Mouse (Mus musculus) CH12.LX (cell line): ENCODE measurements around the gene Gm10192. TPM values are rescaled to one million over a fixed set of nuclear protein-coding genes. Genes with fewer than 3 reads are reported as not detected.
"Not testable (repeated sequence)": the region's sequence is repeated elsewhere in the genome, so short reads cannot be mapped to it uniquely, and the experiment has no call there.

Experiments used
- DNase-seq: peaks from one replicate; pipeline ENCODE4 v3.0.0-alpha.2; 2013; ENCODE audit errors: extremely low read depth
- H3K27ac ChIP-seq: 2 replicates; pipeline ENCODE4 v1.5.1; 2012; ENCODE audit warnings: low read depth, mild to moderate bottlenecking, control low read depth, moderate library complexity; ENCODE audit not compliant: insufficient read depth
- H3K27me3 ChIP-seq: replicated peaks from 2 replicates; pipeline ENCODE3; 2012; ENCODE audit warnings: inconsistent platforms
- H3K36me3 ChIP-seq, 2 experiments: replicated peaks in 1 of 2; 2 replicates each; pipeline versions ENCODE3 to v1.6.1; 2012; ENCODE audit warnings: inconsistent platforms in 1 of 2, low read length in 1 of 2, mild to moderate bottlenecking in 1 of 2, mixed read lengths in 1 of 2, moderate library complexity in 1 of 2; ENCODE audit not compliant: control insufficient read depth in 1 of 2, insufficient read depth in 1 of 2
- H3K4me1 ChIP-seq, 2 experiments: 2 replicates each; pipeline ENCODE4 v1.6.1; 2012; ENCODE audit warnings: inconsistent platforms in 1 of 2, moderate library complexity in 1 of 2; ENCODE audit not compliant: insufficient read depth in 2 of 2, control insufficient read depth in 1 of 2
- H3K4me2 ChIP-seq: 2 replicates; pipeline ENCODE4 v1.6.1; 2012; ENCODE audit warnings: low read depth, mild to moderate bottlenecking, control low read depth; ENCODE audit not compliant: poor library complexity, insufficient read depth, severe bottlenecking
- H3K4me3 ChIP-seq, 3 experiments: fragments of 150-350 bp in 1 of 3; sonication (generic) in 1 of 3; replicated peaks in 1 of 3; 2 replicates each; pipeline versions ENCODE3 to v1.5.1; 2011 to 2012; ENCODE audit warnings: low read depth in 2 of 3, low read length in 2 of 3, mild to moderate bottlenecking in 2 of 3, moderate library complexity in 2 of 3, control low read depth in 1 of 3, improper control_type of control experiment in 1 of 3, inconsistent platforms in 1 of 3, mixed read lengths in 1 of 3; ENCODE audit not compliant: poor library complexity in 1 of 3
- H3K79me2 ChIP-seq: replicated peaks from 2 replicates; pipeline ENCODE4 v1.6.1; 2012; ENCODE audit warnings: mild to moderate bottlenecking, moderate library complexity; ENCODE audit not compliant: control insufficient read depth, poor library complexity, insufficient read depth, severe bottlenecking; ENCODE audit errors: extremely low read depth
- H3K9ac ChIP-seq: 2 replicates; pipeline ENCODE4 v1.6.1; 2012; ENCODE audit warnings: low read depth, mild to moderate bottlenecking, control low read depth, moderate library complexity; ENCODE audit not compliant: insufficient read depth
- H3K9me3 ChIP-seq: replicated peaks from 2 replicates; pipeline ENCODE3; 2012; ENCODE audit warnings: low read length, inconsistent platforms, mixed read lengths
- BHLHE40 ChIP-seq: IDR thresholded peaks from 2 replicates; pipeline ENCODE4 v1.6.1; 2011; ENCODE audit warnings: mild to moderate bottlenecking, low read depth, low read length, improper control_type of control experiment
- CHD2 ChIP-seq: IDR thresholded peaks from 2 replicates; pipeline ENCODE4 v1.6.1; 2011; ENCODE audit warnings: low read length, improper control_type of control experiment
- ELF1 ChIP-seq: IDR thresholded peaks from 2 replicates; pipeline ENCODE4 v1.6.1; 2014; ENCODE audit warnings: low read depth, mild to moderate bottlenecking, inconsistent platforms, low read length, improper control_type of control experiment
- EP300 ChIP-seq: IDR thresholded peaks from 2 replicates; pipeline ENCODE4 v1.6.1; 2011; ENCODE audit warnings: low read length, improper control_type of control experiment
- GABPA ChIP-seq: IDR thresholded peaks from 2 replicates; pipeline ENCODE4 v1.6.1; 2012; ENCODE audit warnings: low read depth, low read length, improper control_type of control experiment, inconsistent platforms; ENCODE audit not compliant: insufficient replicate concordance
- HCFC1 ChIP-seq: IDR thresholded peaks from 2 replicates; pipeline ENCODE4 v1.6.1; 2012; ENCODE audit warnings: low read depth, mild to moderate bottlenecking, inconsistent platforms, low read length, improper control_type of control experiment
- IRF4 ChIP-seq: IDR thresholded peaks from 2 replicates; pipeline ENCODE4 v1.6.1; 2014; ENCODE audit warnings: low read depth, mild to moderate bottlenecking, inconsistent platforms, low read length, improper control_type of control experiment
- JUN ChIP-seq: IDR thresholded peaks from 2 replicates; pipeline ENCODE4 v1.6.1; 2011; ENCODE audit warnings: low read depth, mild to moderate bottlenecking, low read length, improper control_type of control experiment, moderate library complexity; ENCODE audit not compliant: insufficient read depth
- JUND ChIP-seq: conservative IDR thresholded peaks from 2 replicates; pipeline ENCODE4 v1.6.1; 2011; ENCODE audit warnings: low read depth, low read length, improper control_type of control experiment
- KAT2A ChIP-seq: IDR thresholded peaks from 2 replicates; pipeline ENCODE4 v1.6.1; 2012; ENCODE audit warnings: low read length, improper control_type of control experiment, inconsistent platforms; ENCODE audit not compliant: insufficient replicate concordance
- MAFK ChIP-seq: IDR thresholded peaks from 2 replicates; pipeline ENCODE4 v1.6.1; 2011; ENCODE audit warnings: low read length, improper control_type of control experiment; ENCODE audit not compliant: insufficient replicate concordance
- MAX ChIP-seq: IDR thresholded peaks from 2 replicates; pipeline ENCODE4 v1.6.1; 2011; ENCODE audit warnings: low read length, improper control_type of control experiment
- MAZ ChIP-seq: IDR thresholded peaks from 2 replicates; pipeline ENCODE4 v1.6.1; 2012; ENCODE audit warnings: low read depth, mild to moderate bottlenecking, inconsistent platforms, low read length, improper control_type of control experiment, moderate library complexity
- MEF2A ChIP-seq: IDR thresholded peaks from 2 replicates; pipeline ENCODE4 v1.6.1; 2014; ENCODE audit warnings: low read depth, mild to moderate bottlenecking, inconsistent platforms, low read length, improper control_type of control experiment, borderline replicate concordance
- MXI1 ChIP-seq: IDR thresholded peaks from 2 replicates; pipeline ENCODE4 v1.6.1; 2011; ENCODE audit warnings: mild to moderate bottlenecking, low read depth, low read length, improper control_type of control experiment
- MYC ChIP-seq: IDR thresholded peaks from 2 replicates; pipeline ENCODE4 v1.6.1; 2011; ENCODE audit warnings: low read depth, mild to moderate bottlenecking, improper control_type of control experiment, low read length
- NELFE ChIP-seq: IDR thresholded peaks from 2 replicates; pipeline ENCODE4 v1.6.1; 2011; ENCODE audit warnings: low read depth, low read length, improper control_type of control experiment
- POLR2AphosphoS2 ChIP-seq: IDR thresholded peaks from 2 replicates; pipeline ENCODE4 v1.6.1; 2011; ENCODE audit warnings: low read depth, low read length, improper control_type of control experiment
- RAD21 ChIP-seq: IDR thresholded peaks from 2 replicates; pipeline ENCODE4 v1.6.1; 2011; ENCODE audit warnings: low read depth, mild to moderate bottlenecking, low read length, improper control_type of control experiment, moderate library complexity
- SMC3 ChIP-seq: IDR thresholded peaks from 2 replicates; pipeline ENCODE4 v1.6.1; 2011; ENCODE audit warnings: low read depth, low read length, improper control_type of control experiment
- TCF12 ChIP-seq: IDR thresholded peaks from 2 replicates; pipeline ENCODE4 v1.6.1; 2014; ENCODE audit warnings: low read depth, mild to moderate bottlenecking, inconsistent platforms, low read length, improper control_type of control experiment
- UBTF ChIP-seq: IDR thresholded peaks from 2 replicates; pipeline ENCODE4 v1.6.1; 2012; ENCODE audit warnings: low read depth, mild to moderate bottlenecking, inconsistent platforms, low read length, improper control_type of control experiment, moderate library complexity
- USF1 ChIP-seq: IDR thresholded peaks from 2 replicates; pipeline ENCODE4 v1.6.1; 2014; ENCODE audit warnings: low read depth, mild to moderate bottlenecking, inconsistent platforms, low read length, improper control_type of control experiment
- ZC3H11A ChIP-seq: IDR thresholded peaks from 2 replicates; pipeline ENCODE4 v1.6.1; 2012; ENCODE audit warnings: low read depth, mild to moderate bottlenecking, inconsistent platforms, low read length, improper control_type of control experiment
- ZKSCAN1 ChIP-seq: IDR thresholded peaks from 2 replicates; pipeline ENCODE4 v1.6.1; 2012; ENCODE audit warnings: low read depth, inconsistent platforms, low read length, improper control_type of control experiment, borderline replicate concordance
- ZMIZ1 ChIP-seq: IDR thresholded peaks from 2 replicates; pipeline ENCODE4 v1.6.1; 2012; ENCODE audit warnings: low read depth, mild to moderate bottlenecking, inconsistent platforms, low read length, improper control_type of control experiment
- ZNF384 ChIP-seq: IDR thresholded peaks from 2 replicates; pipeline ENCODE4 v1.6.1; 2012; ENCODE audit warnings: low read depth, low read length, improper control_type of control experiment, inconsistent platforms
- dilution Hi-C: fragments of 300-500 bp; cut with MboI; formaldehyde crosslinking; loops from 2 replicates; pipeline ENCODE4 v1.14.3; 2020; ENCODE audit warnings: low sequenced_read_pairs; ENCODE audit not compliant: extremely low pct_unique_long_range_greater_than_20kb, extremely low pct_ligation_motif_present
- in situ Hi-C: fragments of 300-500 bp; cut with MboI; formaldehyde crosslinking; loops from 3 replicates; pipeline ENCODE4 v1.14.3; 2019; ENCODE audit warnings: low sequenced_read_pairs, low pct_ligation_motif_present, low pct_unique_long_range_greater_than_20kb, mixed read lengths
- polyA plus RNA-seq: library from polyadenylated mRNA; unstranded; fragments of >175 nt; gene quantifications from 2 replicates; pipeline ENCODE4 v1.2.1, GENCODE M21; 2012; ENCODE audit warnings: low read depth; ENCODE audit not compliant: insufficient read length
- total RNA-seq, 2 experiments: library from RNA; depleted of rRNA; stranded (reverse); fragments of 300-350 nt in 1 of 2; fragments of >200 nt in 1 of 2; gene quantifications; 2 replicates each; pipeline ENCODE4 v1.2.3; 2012 to 2014

Gm10192 gene
- total and polyA plus RNA-seq, 3 experiments = not detected

GRCm38 (mm10) chr4:97217906-97218305 is 34.9 kb upstream of the Gm10192 start:
- Histone ChIP-seq H3K27ac (no peak overlapping the region), H3K9ac (no peak overlapping the region), H3K79me2 (no peaks in the 10 kb centered on the region), H3K4me1 (no peaks in the 10 kb centered on the region), H3K9me3 (peaks cover 28% of the 10 kb centered on the region), H3K4me2 (no peak overlapping the region), H3K27me3 (no peaks in the 10 kb centered on the region), H3K36me3 (no peaks in the 10 kb centered on the region), H3K4me3 (no peak overlapping the region)
- no peak for DNase-seq
- in situ Hi-C loops (no loop called here), dilution Hi-C loops (no loop called here)
- TF ChIP-seq ZMIZ1 (no peak), MAX (no peak), ZC3H11A (no peak), TCF12 (no peak), MAFK (no peak), ZNF384 (no peak), MAZ (no peak), MXI1 (no peak), IRF4 (no peak), JUN (no peak), KAT2A (no peak), RAD21 (no peak), USF1 (no peak), EP300 (no peak), SMC3 (no peak), MEF2A (no peak), MYC (no peak), UBTF (no peak), CHD2 (no peak)

DNA sequence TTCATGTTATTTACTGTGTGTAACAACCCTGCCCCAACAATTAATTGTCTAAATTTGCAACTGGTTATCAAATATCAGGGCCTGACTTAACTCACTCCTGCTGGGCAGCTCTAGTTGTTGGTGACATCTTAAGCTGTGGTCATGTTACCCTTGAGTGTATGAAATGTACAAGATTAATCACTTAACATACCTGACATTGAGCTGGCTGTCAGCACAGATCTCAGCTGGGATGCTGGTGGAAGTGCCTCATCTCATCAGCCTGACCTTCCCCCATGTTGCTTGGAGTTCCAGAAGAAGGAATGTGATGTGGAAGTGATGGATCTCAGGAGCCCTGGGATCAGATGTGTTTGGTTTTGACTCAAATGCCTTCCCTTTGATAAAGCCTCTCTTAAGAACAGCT is 29.5 kb upstream of the Gm10192 start:
- Histone ChIP-seq H3K27me3 (no peaks in the 10 kb centered on the region), H3K4me1 (no peaks in the 10 kb centered on the region), H3K4me3 (no peak overlapping the region), H3K36me3 (no peaks in the 10 kb centered on the region), H3K79me2 (no peaks in the 10 kb centered on the region), H3K4me2 (no peak overlapping the region), H3K9ac (no peak overlapping the region), H3K27ac (no peak overlapping the region), H3K9me3 (peaks cover 32% of the 10 kb centered on the region)
- dilution Hi-C loops = no loop called here
- in situ Hi-C loops = no loop called here
- TF ChIP-seq USF1 = no peak
- TF ChIP-seq MAX = no peak
- TF ChIP-seq POLR2AphosphoS2 = no peak
- TF ChIP-seq HCFC1 = no peak
- no peak for TF ChIP-seq MAZ
- TF ChIP-seq GABPA = no peak
- TF ChIP-seq ZKSCAN1 = no peak
- no peak for TF ChIP-seq MEF2A
- no peak for TF ChIP-seq JUN
- TF ChIP-seq JUND = no peak
- TF ChIP-seq BHLHE40 = no peak
- no peak for TF ChIP-seq ZC3H11A
- TF ChIP-seq ELF1 = no peak
- TF ChIP-seq NELFE = no peak
- no peak for DNase-seq

DNA sequence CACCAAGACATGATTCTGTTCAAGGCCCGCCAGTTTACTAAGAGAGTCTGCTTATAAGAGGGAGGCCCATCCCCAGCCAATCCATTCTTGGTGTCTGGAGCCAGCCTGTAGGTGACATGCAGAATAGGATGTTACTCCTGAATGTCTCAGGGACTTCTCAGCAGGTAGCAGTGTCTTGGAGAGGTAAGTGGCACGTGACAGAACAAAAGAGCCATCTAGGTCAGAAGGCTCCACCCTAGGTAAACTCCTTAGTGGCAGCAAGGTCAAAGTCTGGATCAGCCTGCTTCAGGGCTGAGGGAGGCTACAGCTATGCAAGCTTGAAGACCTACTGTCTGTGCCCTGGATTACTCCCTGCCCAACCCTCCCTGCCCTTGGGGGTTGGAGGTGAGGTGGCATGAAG is 20.0 kb upstream of the Gm10192 start:
- H3K4me1 ChIP-seq, H3K4me3 ChIP-seq, H3K9ac ChIP-seq, in situ Hi-C loops, H3K27ac ChIP-seq, H3K36me3 ChIP-seq, H3K4me2 ChIP-seq, H3K27me3 ChIP-seq, dilution Hi-C loops, H3K79me2 ChIP-seq, DNase-seq: not testable (repeated sequence)
- H3K9me3 ChIP-seq = peaks cover 36% of the 10 kb centered on the region
